Mouse (Mus musculus) cortical plate, adult 2 months (tissue): ENCODE measurements at regions not wholly inside any gene's neighbourhood (a gene's known extent, or its start where the extent isn't known, plus 50 kb on each side); places are given as distances from the start of the nearest gene placed in this dataset.

ENCODE experiments used
- CTCF ChIP-seq: fragments of 200-500 bp; IDR thresholded peaks from 2 replicates; pipeline ENCODE4 v1.5.1; 2011; ENCODE audit warnings: mild to moderate bottlenecking, control low read depth, low read length; ENCODE audit not compliant: insufficient read depth; ENCODE audit errors: extremely low read depth
- POLR2A ChIP-seq: fragments of 200-500 bp; IDR thresholded peaks from 2 replicates; pipeline ENCODE4 v1.6.1; 2011; ENCODE audit warnings: mild to moderate bottlenecking, low read length, control low read depth; ENCODE audit not compliant: insufficient read depth; ENCODE audit errors: extremely low read depth

GRCm38 (mm10) chr7:133325548-133326190 lies 201.5 kb upstream of the Ctbp2 start:
- TF ChIP-seq CTCF (no peak), POLR2A (no peak)
